Mouse (Mus musculus): ENCODE data around the gene Btbd19. TPM values are rescaled to one million over a fixed set of nuclear protein-coding genes. Genes with fewer than 3 reads are reported as not detected.
A peak's percentile ranks its signal among the peaks of the same experiment; 100 is the strongest.

Btbd19 gene
- total and polyA plus RNA-seq, 3 experiments, result 2.9 to 6.6 (median 3.2) TPM

DNA sequence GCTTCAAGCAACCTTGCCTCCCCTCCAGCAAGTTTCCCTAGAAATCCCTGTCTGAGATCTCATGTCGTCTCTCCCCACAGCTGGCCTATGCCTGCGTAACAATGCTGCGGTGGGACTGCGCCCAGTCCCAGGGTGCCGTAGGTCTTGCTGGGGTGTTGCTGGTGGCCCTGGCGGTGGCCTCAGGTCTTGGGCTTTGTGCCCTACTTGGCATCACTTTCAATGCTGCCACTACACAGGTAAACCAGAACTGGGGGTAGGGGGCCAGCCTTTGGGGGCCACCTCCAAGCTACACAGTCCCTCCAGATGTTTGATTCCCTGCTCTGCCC, 17.0 kb downstream of the Btbd19 start:
- Histone ChIP-seq H3K4me1 (ENCODE audit: control insufficient read depth, insufficient read depth, low read length) (no peaks in the 10 kb centered on the region), H3K27me3 (ENCODE audit: control insufficient read depth, insufficient read depth, low read length) (no peaks in the 10 kb centered on the region), H3K4me3 (no peak overlapping the region), H3K36me3 (ENCODE audit: control insufficient read depth, insufficient read depth, low read length) (no peaks in the 10 kb centered on the region), H3K79me2 (replicated peaks; ENCODE audit: control insufficient read depth, insufficient read depth, low read length) (no peaks in the 10 kb centered on the region), H3K9ac (ENCODE audit: low read depth, low read length) (no peak overlapping the region), H3K27ac (no peak overlapping the region)
- WGBS, result 91% methylated on average over 6 of the region's 6 CpGs
- no peak for TF ChIP-seq EP300 (IDR thresholded peaks at IDR 0.05; ENCODE audit: insufficient read depth, low read depth, low read length)
- TF ChIP-seq CTCF (IDR thresholded peaks at IDR 0.05), result no peak
- no peak for TF ChIP-seq POLR2A (IDR thresholded peaks at IDR 0.05; ENCODE audit: insufficient read depth, low read depth, low read length)
- DNase-seq, result no peak
- intact Hi-C loops (cut with DNase I), result no loop called here

DNA sequence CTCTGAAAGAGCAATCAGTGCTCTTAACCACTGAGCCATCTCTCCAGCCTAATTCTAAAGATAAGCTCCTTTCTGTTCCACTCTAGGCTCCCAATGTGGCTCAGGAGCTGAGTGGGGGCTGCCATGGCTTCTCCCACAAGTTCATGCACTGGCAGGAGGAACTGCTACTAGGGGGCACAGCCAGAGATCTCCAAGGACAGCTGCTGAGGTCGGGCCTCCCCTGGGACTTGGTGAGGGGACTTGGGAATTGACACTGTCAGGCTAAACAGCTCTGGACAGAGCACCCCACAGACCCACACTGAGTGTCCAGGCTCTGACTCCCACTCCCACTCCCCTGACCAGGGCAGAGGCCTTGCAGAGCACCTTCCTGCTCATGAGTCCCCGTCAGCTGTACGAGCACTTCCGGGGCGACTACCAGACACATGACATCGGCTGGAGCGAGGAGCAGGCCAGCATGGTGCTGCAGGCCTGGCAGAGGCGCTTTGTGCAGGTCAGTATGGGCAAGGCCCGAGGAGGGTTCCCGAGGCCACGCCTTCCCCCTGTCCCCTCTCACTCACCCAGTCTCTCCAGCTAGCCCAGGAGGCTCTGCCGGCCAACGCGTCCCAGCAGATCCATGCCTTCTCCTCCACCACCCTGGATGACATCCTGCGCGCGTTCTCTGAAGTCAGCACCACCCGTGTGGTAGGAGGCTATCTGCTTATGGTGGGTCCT, 17.6 kb downstream of the Btbd19 start:
- no peaks in the 10 kb centered on the region for H3K36me3 ChIP-seq (ENCODE audit: control insufficient read depth, insufficient read depth, low read length)
- 88% methylated on average over 18 of the region's 18 CpGs for WGBS
- H3K27ac ChIP-seq, result no peak overlapping the region
- TF ChIP-seq POLR2A (IDR thresholded peaks at IDR 0.05; ENCODE audit: insufficient read depth, low read depth, low read length), result no peak
- TF ChIP-seq CTCF (IDR thresholded peaks at IDR 0.05), result no peak
- no peak for TF ChIP-seq EP300 (IDR thresholded peaks at IDR 0.05; ENCODE audit: insufficient read depth, low read depth, low read length)
- H3K79me2 ChIP-seq (replicated peaks; ENCODE audit: control insufficient read depth, insufficient read depth, low read length), result no peaks in the 10 kb centered on the region
- no peak overlapping the region for H3K4me3 ChIP-seq
- intact Hi-C loops (cut with DNase I), result no loop called here
- H3K9ac ChIP-seq (ENCODE audit: low read depth, low read length), result no peak overlapping the region
- H3K4me1 ChIP-seq (ENCODE audit: control insufficient read depth, insufficient read depth, low read length), result no peaks in the 10 kb centered on the region
- DNase-seq, result no peak
- H3K27me3 ChIP-seq (ENCODE audit: control insufficient read depth, insufficient read depth, low read length), result no peaks in the 10 kb centered on the region

DNA sequence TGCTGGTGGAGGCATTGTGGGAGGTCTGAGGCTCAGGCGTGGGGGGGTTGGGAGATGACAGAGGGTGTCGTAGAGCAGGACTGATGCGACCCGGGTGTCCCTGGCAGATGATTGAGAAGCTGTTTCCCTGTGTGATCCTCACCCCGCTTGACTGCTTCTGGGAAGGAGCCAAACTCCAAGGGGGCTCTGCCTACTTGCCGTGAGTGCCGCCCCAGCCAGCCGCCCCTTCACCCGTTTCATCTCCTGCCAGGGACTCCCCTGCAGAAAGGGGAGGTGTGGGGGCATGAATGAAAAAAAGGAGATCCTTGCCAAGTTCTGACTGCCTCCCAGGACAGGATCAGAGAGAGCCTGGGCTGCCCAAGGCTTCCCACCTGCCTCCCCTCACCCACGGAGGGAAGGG, 20.4 kb downstream of the Btbd19 start:
- H3K9ac ChIP-seq (ENCODE audit: low read depth, low read length), result no peak overlapping the region
- intact Hi-C loops (cut with DNase I), result no loop called here

DNA sequence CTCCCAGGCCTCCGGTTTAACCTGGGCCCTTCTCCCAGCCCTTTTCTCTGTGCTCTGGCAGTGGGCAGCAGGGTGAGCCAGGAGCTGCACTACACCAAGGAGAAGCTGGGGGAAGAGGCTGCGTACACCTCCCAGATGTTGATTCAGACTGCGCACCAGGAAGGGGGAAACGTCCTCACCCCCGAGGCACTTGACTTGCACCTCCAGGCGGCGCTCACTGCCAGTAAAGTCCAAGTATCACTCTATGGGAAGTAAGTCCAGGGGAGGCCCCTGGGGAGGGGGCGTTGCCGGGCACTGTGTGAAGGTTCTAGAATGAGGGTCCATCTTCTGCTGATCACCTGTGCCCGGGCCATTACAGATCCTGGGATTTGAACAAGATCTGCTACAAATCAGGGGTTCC, 20.9 kb downstream of the Btbd19 start:
- intact Hi-C loops (cut with DNase I), result no loop called here
- peaks cover 1% of the 10 kb centered on the region; the same call in 1 of the 2 replicates for H3K4me1 ChIP-seq (ENCODE audit: control insufficient read depth, insufficient read depth, low read length)
- DNase-seq, result no peak
- no peaks in the 10 kb centered on the region for H3K79me2 ChIP-seq (replicated peaks; ENCODE audit: control insufficient read depth, insufficient read depth, low read length)
- H3K4me3 ChIP-seq, result no peak overlapping the region
- WGBS, result 73% methylated on average over 10 of the region's 10 CpGs
- H3K27ac ChIP-seq, result no peak overlapping the region
- no peak for TF ChIP-seq EP300 (IDR thresholded peaks at IDR 0.05; ENCODE audit: insufficient read depth, low read depth, low read length)
- no peak for TF ChIP-seq CTCF (IDR thresholded peaks at IDR 0.05)
- TF ChIP-seq POLR2A (IDR thresholded peaks at IDR 0.05; ENCODE audit: insufficient read depth, low read depth, low read length), result no peak
- no peaks in the 10 kb centered on the region for H3K36me3 ChIP-seq (ENCODE audit: control insufficient read depth, insufficient read depth, low read length)
- H3K9ac ChIP-seq (ENCODE audit: low read depth, low read length), result no peak overlapping the region
- H3K27me3 ChIP-seq (ENCODE audit: control insufficient read depth, insufficient read depth, low read length), result no peaks in the 10 kb centered on the region

More for the DNA sequence above, 20.4 kb downstream of the Btbd19 start:
- Histone ChIP-seq H3K27ac (no peak overlapping the region), H3K27me3 (ENCODE audit: control insufficient read depth, insufficient read depth, low read length) (no peaks in the 10 kb centered on the region), H3K36me3 (ENCODE audit: control insufficient read depth, insufficient read depth, low read length) (no peaks in the 10 kb centered on the region), H3K4me3 (no peak overlapping the region), H3K79me2 (replicated peaks; ENCODE audit: control insufficient read depth, insufficient read depth, low read length) (no peaks in the 10 kb centered on the region), H3K4me1 (ENCODE audit: control insufficient read depth, insufficient read depth, low read length) (peaks cover 1% of the 10 kb centered on the region; the same call in 1 of the 2 replicates)
- TF ChIP-seq EP300 (IDR thresholded peaks at IDR 0.05; ENCODE audit: insufficient read depth, low read depth, low read length) (no peak), CTCF (IDR thresholded peaks at IDR 0.05) (no peak), POLR2A (IDR thresholded peaks at IDR 0.05; ENCODE audit: insufficient read depth, low read depth, low read length) (no peak)
- 68% methylated on average over 10 of the region's 10 CpGs for WGBS
- DNase-seq, result no peak

DNA sequence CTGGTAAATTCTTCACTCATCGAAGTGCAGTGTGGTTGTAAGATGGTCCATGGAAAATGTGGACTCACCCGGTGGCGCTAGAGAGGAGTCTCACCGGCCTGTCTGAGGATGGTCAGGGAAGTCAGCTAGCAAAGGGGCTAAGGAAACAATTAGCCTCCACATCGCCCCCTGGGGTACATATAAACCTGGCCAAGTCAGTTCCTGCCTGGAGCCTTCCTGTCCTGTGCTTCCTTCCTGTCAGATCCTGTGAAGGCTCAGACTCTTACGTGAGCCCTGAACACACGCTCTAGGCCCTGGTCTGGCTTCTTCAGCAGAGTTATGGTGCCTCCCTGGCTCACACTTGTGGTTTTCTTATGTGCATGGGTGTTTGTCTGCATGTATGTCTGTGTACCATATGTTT, 24.3 kb downstream of the Btbd19 start:
- Histone ChIP-seq H3K4me1 (ENCODE audit: control insufficient read depth, insufficient read depth, low read length) (peaks cover 6% of the 10 kb centered on the region), H3K9ac (ENCODE audit: low read depth, low read length) (no peak overlapping the region), H3K27me3 (ENCODE audit: control insufficient read depth, insufficient read depth, low read length) (0 out of 2 replicates have a peak, but pooled peaks cover under 1% of the 10 kb centered on the region), H3K27ac (peak overlapping the region; percentile 6; the same call in 1 of the 2 replicates), H3K79me2 (replicated peaks; ENCODE audit: control insufficient read depth, insufficient read depth, low read length) (no peaks in the 10 kb centered on the region), H3K4me3 (no peak overlapping the region), H3K36me3 (ENCODE audit: control insufficient read depth, insufficient read depth, low read length) (no peaks in the 10 kb centered on the region)
- peak; percentile 66 for TF ChIP-seq CTCF (IDR thresholded peaks at IDR 0.05)
- TF ChIP-seq EP300 (IDR thresholded peaks at IDR 0.05; ENCODE audit: insufficient read depth, low read depth, low read length), result peak; percentile 66; the same call in 1 of the 2 replicates
- peak; percentile 59 for TF ChIP-seq POLR2A (IDR thresholded peaks at IDR 0.05; ENCODE audit: insufficient read depth, low read depth, low read length)
- intact Hi-C loops (cut with DNase I), result loop anchor here (2.0 kb wide), 1 partner anchor 20 kb away; no protein-coding TSS in a partner anchor
- 39% methylated on average over 7 of the region's 7 CpGs for WGBS
- peak; percentile 41 to 52 for DNase-seq

DNA sequence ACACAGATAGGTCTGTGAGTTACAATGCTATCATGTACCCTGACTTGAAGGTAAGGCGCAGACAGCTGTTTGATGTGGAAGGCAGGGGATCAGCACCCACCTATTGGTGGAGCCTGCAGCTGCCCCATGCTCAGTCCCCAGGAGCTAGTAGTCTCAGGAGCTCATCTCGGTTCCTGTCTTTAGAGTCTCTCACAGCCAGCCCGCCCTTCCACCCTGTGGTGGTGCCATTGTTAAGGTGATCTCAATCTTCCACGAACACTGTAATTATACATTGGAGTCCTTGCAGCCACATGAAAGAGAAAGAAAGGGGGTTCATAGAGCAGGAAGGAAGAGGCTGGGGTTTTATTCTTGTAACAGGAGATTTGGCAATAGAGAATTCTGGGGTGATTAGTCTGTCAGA, 25.5 kb downstream of the Btbd19 start:
- Histone ChIP-seq H3K27me3 (ENCODE audit: control insufficient read depth, insufficient read depth, low read length) (0 out of 2 replicates have a peak, but pooled peaks cover 2% of the 10 kb centered on the region), H3K36me3 (ENCODE audit: control insufficient read depth, insufficient read depth, low read length) (no peaks in the 10 kb centered on the region), H3K27ac (no peak overlapping the region), H3K4me1 (ENCODE audit: control insufficient read depth, insufficient read depth, low read length) (peaks cover 6% of the 10 kb centered on the region), H3K79me2 (replicated peaks; ENCODE audit: control insufficient read depth, insufficient read depth, low read length) (no peaks in the 10 kb centered on the region), H3K9ac (ENCODE audit: low read depth, low read length) (no peak overlapping the region), H3K4me3 (no peak overlapping the region)
- TF ChIP-seq EP300 (IDR thresholded peaks at IDR 0.05; ENCODE audit: insufficient read depth, low read depth, low read length) (no peak), POLR2A (IDR thresholded peaks at IDR 0.05; ENCODE audit: insufficient read depth, low read depth, low read length) (no peak), CTCF (IDR thresholded peaks at IDR 0.05) (no peak)
- intact Hi-C loops (cut with DNase I), result loop anchor here (2.0 kb wide), 1 partner anchor 21 kb away; no protein-coding TSS in a partner anchor
- 75% methylated on average over 4 of the region's 4 CpGs for WGBS
- DNase-seq, result no peak

Data from heart, adult 2 months (tissue).